Mouse (Mus musculus) CD4-positive, CD25-positive, alpha-beta regulatory T cell (primary cell): Measurements from ENCODE around the gene Reg1. TPM values are rescaled to one million over a fixed set of nuclear protein-coding genes. Genes with fewer than 3 reads are reported as not detected.

Experiments
- polyA plus RNA-seq: library from polyadenylated mRNA; unstranded; fragments of 100-300 nt; shearing (Covaris generic); gene quantifications from one replicate; pipeline ENCODE4 v1.2.1, GENCODE M21; 2017

Gene Reg1
- not detected for polyA plus RNA-seq

GRCm38 (mm10) chr6:78422411-78422810, at the start of gene Reg1:
Gene Reg1, plus strand, starts transcription at chr6:78422711.

GRCm38 (mm10) chr6:78378765-78379164, 43.7 kb upstream of the Reg1 start, which contains the start of gene Reg3d:
Gene Reg3d, minus strand, starts transcription at chr6:78378865.

GRCm38 (mm10) chr6:78380409-78380808, 42.1 kb upstream of the Reg1 start, which contains the start of gene Reg3a:
Gene Reg3a, plus strand, starts transcription at chr6:78380709.

GRCm38 (mm10) chr6:78395323-78395722, 27.2 kb upstream of the Reg1 start, which contains the start of gene Reg2:
Gene Reg2, plus strand, starts transcription at chr6:78395623.

GRCm38 (mm10) chr6:78468772-78469171, 46.3 kb downstream of the Reg1 start, which contains the start of gene Reg3g:
Gene Reg3g, minus strand, starts transcription at chr6:78468872.

Other genes with a start within 250 kb of the Reg1 start
- gene Reg3b, start 52.1 kb upstream of the Reg1 start, polyA plus RNA-seq: not detected
- not detected for gene Reg3d, start 43.8 kb upstream of the Reg1 start, polyA plus RNA-seq
- not detected for gene Reg3a, start 42.0 kb upstream of the Reg1 start, polyA plus RNA-seq
- not detected for gene Reg2, start 27.1 kb upstream of the Reg1 start, polyA plus RNA-seq
- not detected for gene Reg3g, start 46.2 kb downstream of the Reg1 start, polyA plus RNA-seq